Mouse (Mus musculus): ENCODE results near the gene Smyd3. TPM values are rescaled to one million over a fixed set of nuclear protein-coding genes. Genes with fewer than 3 reads are reported as not detected.
A peak's percentile ranks its signal among the peaks of the same experiment; 100 is the strongest.

The Smyd3 gene
- polyA plus RNA-seq, 1 experiment = 12.6 TPM

- DNase-seq (ENCODE audit: low read depth) = no peak
- no peak for TF ChIP-seq CTCF (IDR thresholded peaks at IDR 0.05; ENCODE audit: borderline replicate concordance, extremely low read depth, insufficient read depth, insufficient read length)
- no peak for TF ChIP-seq POLR2A (IDR thresholded peaks at IDR 0.05; ENCODE audit: borderline replicate concordance, extremely low read depth, insufficient read depth, insufficient read length, poor library complexity, severe bottlenecking)
These were observed 279.2 kb downstream of the Smyd3 start for GRCm38 (mm10) chr1:179238639-179239038.

- no peak for DNase-seq (ENCODE audit: low read depth)
- no peak for TF ChIP-seq POLR2A (IDR thresholded peaks at IDR 0.05; ENCODE audit: borderline replicate concordance, extremely low read depth, insufficient read depth, insufficient read length, poor library complexity, severe bottlenecking)
- TF ChIP-seq CTCF (IDR thresholded peaks at IDR 0.05; ENCODE audit: borderline replicate concordance, extremely low read depth, insufficient read depth, insufficient read length) = peak; percentile 44; the same call in 1 of the 2 replicates
These were observed 279.9 kb downstream of the Smyd3 start for GRCm38 (mm10) chr1:179237989-179238388.

GRCm38 (mm10) chr1:179236217-179236840 lies 281.5 kb downstream of the Smyd3 start:
- TF ChIP-seq CTCF (IDR thresholded peaks at IDR 0.05; ENCODE audit: borderline replicate concordance, extremely low read depth, insufficient read depth, insufficient read length) (no peak), POLR2A (IDR thresholded peaks at IDR 0.05; ENCODE audit: borderline replicate concordance, extremely low read depth, insufficient read depth, insufficient read length, poor library complexity, severe bottlenecking) (no peak)
- DNase-seq (ENCODE audit: low read depth) = no peak

- DNase-seq (ENCODE audit: low read depth) = peak; percentile 94
- peak; percentile 90 for TF ChIP-seq CTCF (IDR thresholded peaks at IDR 0.05; ENCODE audit: borderline replicate concordance, extremely low read depth, insufficient read depth, insufficient read length)
- TF ChIP-seq POLR2A (IDR thresholded peaks at IDR 0.05; ENCODE audit: borderline replicate concordance, extremely low read depth, insufficient read depth, insufficient read length, poor library complexity, severe bottlenecking) = no peak
These were observed 285.8 kb downstream of the Smyd3 start for GRCm38 (mm10) chr1:179231777-179232661.

GRCm38 (mm10) chr1:179229515-179229914 lies 288.3 kb downstream of the Smyd3 start:
- no peak for DNase-seq (ENCODE audit: low read depth)
- TF ChIP-seq POLR2A (IDR thresholded peaks at IDR 0.05; ENCODE audit: borderline replicate concordance, extremely low read depth, insufficient read depth, insufficient read length, poor library complexity, severe bottlenecking) = no peak
- no peak for TF ChIP-seq CTCF (IDR thresholded peaks at IDR 0.05; ENCODE audit: borderline replicate concordance, extremely low read depth, insufficient read depth, insufficient read length)

- no peak for DNase-seq (ENCODE audit: low read depth)
- TF ChIP-seq POLR2A (IDR thresholded peaks at IDR 0.05; ENCODE audit: borderline replicate concordance, extremely low read depth, insufficient read depth, insufficient read length, poor library complexity, severe bottlenecking) (no peak), CTCF (IDR thresholded peaks at IDR 0.05; ENCODE audit: borderline replicate concordance, extremely low read depth, insufficient read depth, insufficient read length) (peak; percentile 27; the same call in 1 of the 2 replicates)
These were observed 297.6 kb downstream of the Smyd3 start for GRCm38 (mm10) chr1:179220290-179220689.

- TF ChIP-seq CTCF (IDR thresholded peaks at IDR 0.05; ENCODE audit: borderline replicate concordance, extremely low read depth, insufficient read depth, insufficient read length) (no peak), POLR2A (IDR thresholded peaks at IDR 0.05; ENCODE audit: borderline replicate concordance, extremely low read depth, insufficient read depth, insufficient read length, poor library complexity, severe bottlenecking) (no peak)
These were observed 299.8 kb downstream of the Smyd3 start for GRCm38 (mm10) chr1:179218061-179218460.

GRCm38 (mm10) chr1:179217036-179217435 lies 300.8 kb downstream of the Smyd3 start:
- peak; percentile 23 for DNase-seq (ENCODE audit: low read depth)
- TF ChIP-seq CTCF (IDR thresholded peaks at IDR 0.05; ENCODE audit: borderline replicate concordance, extremely low read depth, insufficient read depth, insufficient read length) = no peak
- no peak for TF ChIP-seq POLR2A (IDR thresholded peaks at IDR 0.05; ENCODE audit: borderline replicate concordance, extremely low read depth, insufficient read depth, insufficient read length, poor library complexity, severe bottlenecking)

More at GRCm38 (mm10) chr1:179218061-179218460, 299.8 kb downstream of the Smyd3 start:
- no peak for DNase-seq (ENCODE audit: low read depth)

GRCm38 (mm10) chr1:179213381-179213780 lies 304.5 kb downstream of the Smyd3 start:
- TF ChIP-seq POLR2A (IDR thresholded peaks at IDR 0.05; ENCODE audit: borderline replicate concordance, extremely low read depth, insufficient read depth, insufficient read length, poor library complexity, severe bottlenecking) = no peak
- TF ChIP-seq CTCF (IDR thresholded peaks at IDR 0.05; ENCODE audit: borderline replicate concordance, extremely low read depth, insufficient read depth, insufficient read length) = no peak

GRCm38 (mm10) chr1:179212295-179212694 lies 305.5 kb downstream of the Smyd3 start:
- TF ChIP-seq POLR2A (IDR thresholded peaks at IDR 0.05; ENCODE audit: borderline replicate concordance, extremely low read depth, insufficient read depth, insufficient read length, poor library complexity, severe bottlenecking) = no peak
- no peak for TF ChIP-seq CTCF (IDR thresholded peaks at IDR 0.05; ENCODE audit: borderline replicate concordance, extremely low read depth, insufficient read depth, insufficient read length)
- DNase-seq (ENCODE audit: low read depth) = no peak

More at GRCm38 (mm10) chr1:179213381-179213780, 304.5 kb downstream of the Smyd3 start:
- no peak for DNase-seq (ENCODE audit: low read depth)

- no peak for TF ChIP-seq CTCF (IDR thresholded peaks at IDR 0.05; ENCODE audit: borderline replicate concordance, extremely low read depth, insufficient read depth, insufficient read length)
- TF ChIP-seq POLR2A (IDR thresholded peaks at IDR 0.05; ENCODE audit: borderline replicate concordance, extremely low read depth, insufficient read depth, insufficient read length, poor library complexity, severe bottlenecking) = no peak
- DNase-seq (ENCODE audit: low read depth) = no peak
These were observed 306.5 kb downstream of the Smyd3 start for GRCm38 (mm10) chr1:179211313-179211712.
